Mouse (Mus musculus) lung, embryonic 14.5 days (tissue): Measurements from ENCODE around the gene Nrl. TPM values are rescaled to one million over a fixed set of nuclear protein-coding genes. Genes with fewer than 3 reads are reported as not detected.

Experiments
- ATAC-seq: fragments of 200-750 bp; cut with Nextera tagmentation; 2 replicates; pipeline ENCODE4 v1.8.0; 2017; ENCODE audit warnings: mild to moderate bottlenecking, moderate TSS enrichment, moderate library complexity; ENCODE audit not compliant: insufficient read depth
- DNase-seq: peaks from one replicate; pipeline ENCODE4 v3.0.0-alpha.2; 2015
- H3K27ac ChIP-seq: fragments of 300-500 bp; sonication (generic); 2 replicates; pipeline ENCODE4 v1.5.1; 2014; ENCODE audit warnings: low read depth, mild to moderate bottlenecking, moderate library complexity
- H3K27me3 ChIP-seq: fragments of 300-500 bp; sonication (generic); 2 replicates; pipeline ENCODE4 v1.6.1; 2014; ENCODE audit warnings: low read length, control low read depth; ENCODE audit not compliant: insufficient read depth
- H3K36me3 ChIP-seq: fragments of 300-500 bp; sonication (generic); 2 replicates; pipeline ENCODE4 v1.6.1; 2014; ENCODE audit warnings: control low read depth; ENCODE audit not compliant: insufficient read depth
- H3K4me1 ChIP-seq: fragments of 300-500 bp; sonication (generic); 2 replicates; pipeline ENCODE4 v1.6.1; 2014; ENCODE audit warnings: antibody characterized with exemption, control low read depth; ENCODE audit not compliant: insufficient read depth
- H3K4me2 ChIP-seq: fragments of 300-500 bp; sonication (generic); 2 replicates; pipeline ENCODE4 v1.6.1; 2014; ENCODE audit warnings: mild to moderate bottlenecking
- H3K4me3 ChIP-seq: fragments of 300-500 bp; sonication (generic); 2 replicates; pipeline ENCODE4 v1.5.1; 2014; ENCODE audit warnings: low read depth, low read length
- H3K9ac ChIP-seq: fragments of 300-500 bp; sonication (generic); 2 replicates; pipeline ENCODE4 v1.6.1; 2014
- H3K9me3 ChIP-seq: fragments of 300-500 bp; sonication (generic); 2 replicates; pipeline ENCODE4 v1.6.1; 2016; ENCODE audit warnings: low read depth, low read length, control low read depth
- CTCF ChIP-seq: IDR thresholded peaks from 2 replicates; pipeline ENCODE4 v1.5.1; 2016; ENCODE audit warnings: antibody characterized with exemption, low read depth
- WGBS: fragments of 180-500 bp; shearing (Covaris S2); extraction: QIAGEN DNeasy Blood & Tissue Kit; methylation state at CpG from one replicate; pipeline ENCODE4 v1.1.7; 2014; 5-methylcytosine and 5-hydroxymethylcytosine counted together
- polyA plus RNA-seq: library from polyadenylated mRNA; unstranded; fragments of >200 nt; fragmentation: Nextera tagmentation; extraction: Ambion mirVana; gene quantifications from 2 replicates; pipeline ENCODE4 v1.2.1, GENCODE M21; 2014

Nrl gene
- polyA plus RNA-seq, 1 experiment from 2014 or later = not detected

- H3K36me3 ChIP-seq = peaks cover 7% of the 10 kb centered on the region; the same call in 1 of the 2 replicates
- no peaks in the 10 kb centered on the region for H3K9me3 ChIP-seq
- no peak overlapping the region for H3K4me3 ChIP-seq
- no peak for TF ChIP-seq CTCF
- no peaks in the 10 kb centered on the region for H3K4me1 ChIP-seq
- ATAC-seq = no peak
- H3K27me3 ChIP-seq = no peaks in the 10 kb centered on the region
- H3K4me2 ChIP-seq = no peak overlapping the region
- H3K27ac ChIP-seq = no peak overlapping the region
- H3K9ac ChIP-seq = no peak overlapping the region
- no peak for DNase-seq
Measured at GRCm38 (mm10) chr14:55554635-55555034, 29.9 kb upstream of the Nrl start.

- Histone ChIP-seq H3K4me2 (no peak overlapping the region), H3K4me1 (no peaks in the 10 kb centered on the region), H3K9me3 (no peaks in the 10 kb centered on the region), H3K27me3 (no peaks in the 10 kb centered on the region), H3K36me3 (peaks cover 34% of the 10 kb centered on the region), H3K9ac (no peak overlapping the region), H3K4me3 (no peak overlapping the region), H3K27ac (no peak overlapping the region)
- no peak for TF ChIP-seq CTCF
- DNase-seq (no peak), ATAC-seq (no peak)
- 87% methylated on average over 8 of the region's 8 CpGs for WGBS
Measured at GRCm38 (mm10) chr14:55551794-55552193, 27.0 kb upstream of the Nrl start.

DNA sequence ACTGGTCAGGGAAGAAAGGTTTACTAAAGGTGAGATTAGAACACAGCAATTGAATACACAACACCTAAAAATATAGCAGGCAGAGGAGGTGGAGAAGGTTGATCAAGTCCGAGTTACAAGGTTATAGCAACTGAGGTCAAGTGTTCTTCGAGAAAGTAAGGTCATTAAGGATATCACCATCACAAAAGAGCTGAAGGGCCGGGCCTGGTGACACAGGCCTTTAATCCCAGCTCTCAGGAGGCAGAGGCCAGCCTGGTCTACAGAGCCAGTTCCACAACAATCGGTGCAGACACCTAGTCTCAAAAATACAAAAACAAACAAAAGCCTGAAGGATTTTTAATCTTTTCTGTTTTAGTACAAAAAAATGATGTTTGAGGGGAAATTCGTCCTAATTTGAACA is 26.6 kb upstream of the Nrl start:
- H3K9me3 ChIP-seq = no peaks in the 10 kb centered on the region
- 59% methylated on average over 5 of the region's 5 CpGs for WGBS
- DNase-seq (no peak), ATAC-seq (no peak)
- no peaks in the 10 kb centered on the region for H3K4me1 ChIP-seq
- H3K4me3 ChIP-seq = no peak overlapping the region
- no peaks in the 10 kb centered on the region for H3K27me3 ChIP-seq
- no peak for TF ChIP-seq CTCF
- H3K9ac ChIP-seq = no peak overlapping the region
- H3K36me3 ChIP-seq = peaks cover 37% of the 10 kb centered on the region
- no peak overlapping the region for H3K27ac ChIP-seq
- no peak overlapping the region for H3K4me2 ChIP-seq

- Histone ChIP-seq H3K4me1 (no peaks in the 10 kb centered on the region), H3K27ac (no peak overlapping the region), H3K36me3 (peaks cover 48% of the 10 kb centered on the region), H3K27me3 (no peaks in the 10 kb centered on the region), H3K4me2 (no peak overlapping the region), H3K4me3 (no peak overlapping the region), H3K9ac (no peak overlapping the region), H3K9me3 (no peaks in the 10 kb centered on the region)
- no peak for ATAC-seq
- no peak for TF ChIP-seq CTCF
- DNase-seq = no peak
- WGBS = 88% methylated on average over 6 of the region's 6 CpGs
Measured at GRCm38 (mm10) chr14:55550191-55550590, 25.4 kb upstream of the Nrl start.

- Histone ChIP-seq H3K9me3 (no peaks in the 10 kb centered on the region), H3K4me3 (no peak overlapping the region), H3K27me3 (no peaks in the 10 kb centered on the region), H3K9ac (no peak overlapping the region), H3K36me3 (peaks cover 68% of the 10 kb centered on the region), H3K4me2 (no peak overlapping the region), H3K4me1 (peaks cover 4% of the 10 kb centered on the region; the same call in 1 of the 2 replicates), H3K27ac (no peak overlapping the region)
- 73% methylated on average over 9 of the region's 9 CpGs for WGBS
- no peak for TF ChIP-seq CTCF
- ATAC-seq (no peak), DNase-seq (no peak)
Measured at GRCm38 (mm10) chr14:55544334-55544733, 19.6 kb upstream of the Nrl start.

DNA sequence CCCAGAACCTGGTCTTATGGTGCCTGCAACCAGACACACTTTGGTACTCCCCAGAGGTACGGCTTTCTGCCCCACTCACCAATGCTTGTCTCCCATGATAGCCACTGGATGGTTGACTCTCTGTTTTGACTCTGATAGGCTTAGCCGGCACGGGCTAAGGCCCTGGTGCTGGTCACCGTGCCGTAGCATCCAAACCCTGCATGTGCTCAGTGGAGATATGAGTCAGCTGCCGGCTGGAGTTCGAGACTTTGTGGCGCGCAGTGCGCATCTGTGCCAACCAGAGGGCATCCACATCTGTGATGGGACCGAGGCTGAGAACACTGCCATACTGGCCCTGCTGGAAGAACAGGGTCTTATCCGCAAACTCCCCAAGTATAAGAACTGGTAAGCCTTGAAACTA is 17.5 kb upstream of the Nrl start:
- Histone ChIP-seq H3K4me2 (no peak overlapping the region), H3K36me3 (peaks cover 48% of the 10 kb centered on the region), H3K4me1 (peaks cover 4% of the 10 kb centered on the region; the same call in 1 of the 2 replicates), H3K9ac (no peak overlapping the region), H3K27ac (no peak overlapping the region), H3K27me3 (no peaks in the 10 kb centered on the region), H3K9me3 (no peaks in the 10 kb centered on the region), H3K4me3 (no peak overlapping the region)
- TF ChIP-seq CTCF = no peak
- DNase-seq (no peak), ATAC-seq (no peak)
- 92% methylated on average over 12 of the region's 12 CpGs for WGBS

DNA sequence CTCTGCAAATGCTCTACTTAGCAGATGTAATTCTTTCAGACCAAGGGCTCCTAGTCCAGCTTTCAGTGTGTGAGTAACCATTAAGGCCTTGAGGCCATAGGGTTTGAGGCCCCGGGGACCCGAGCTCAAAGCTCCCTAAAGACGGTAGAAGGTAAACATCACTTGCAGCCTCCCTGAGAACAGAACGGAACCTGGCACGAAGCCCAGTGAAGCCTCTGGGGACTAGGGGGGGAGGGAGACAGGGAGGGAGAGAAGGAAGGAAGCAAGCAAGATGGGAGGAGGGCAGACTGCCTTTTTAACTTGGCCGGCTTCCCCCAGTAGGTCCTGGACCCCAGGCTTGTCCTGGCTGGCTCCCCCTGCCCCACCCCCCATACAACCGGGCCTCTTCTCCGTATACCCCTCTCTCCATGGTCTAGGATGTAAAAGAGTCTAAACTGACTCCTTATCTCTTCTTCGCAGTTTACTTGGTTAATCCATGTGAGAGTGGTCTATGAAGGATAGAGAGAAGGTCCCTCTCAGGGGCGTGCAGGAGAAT is 16.1 kb upstream of the Nrl start:
- no peaks in the 10 kb centered on the region for H3K27me3 ChIP-seq
- H3K4me3 ChIP-seq = peak overlapping the region; percentile 65
- H3K4me2 ChIP-seq = peak overlapping the region; percentile 75
- TF ChIP-seq CTCF = no peak
- no peaks in the 10 kb centered on the region for H3K9me3 ChIP-seq
- DNase-seq (peak; percentile 90), ATAC-seq (peak; percentile 55)
- H3K4me1 ChIP-seq = peaks cover 4% of the 10 kb centered on the region; the same call in 1 of the 2 replicates
- H3K9ac ChIP-seq = peak overlapping the region; percentile 68
- WGBS = 2% methylated on average over 10 of the region's 10 CpGs
- peaks cover 36% of the 10 kb centered on the region for H3K36me3 ChIP-seq
- peak overlapping the region; percentile 95 for H3K27ac ChIP-seq
